Mouse (Mus musculus) ZHBTc4 (cell line): ENCODE data around the gene Gm17428.
"Not testable (repeated sequence)": the region's sequence is repeated elsewhere in the genome, so short reads cannot be mapped to it uniquely, and the experiment has no call there.

ENCODE experiments used
- DNase-seq: peaks from one replicate; pipeline ENCODE4 v3.0.0-alpha.2; 2011; ENCODE audit warnings: low read depth, low spot score

Gene Gm17428

DNA sequence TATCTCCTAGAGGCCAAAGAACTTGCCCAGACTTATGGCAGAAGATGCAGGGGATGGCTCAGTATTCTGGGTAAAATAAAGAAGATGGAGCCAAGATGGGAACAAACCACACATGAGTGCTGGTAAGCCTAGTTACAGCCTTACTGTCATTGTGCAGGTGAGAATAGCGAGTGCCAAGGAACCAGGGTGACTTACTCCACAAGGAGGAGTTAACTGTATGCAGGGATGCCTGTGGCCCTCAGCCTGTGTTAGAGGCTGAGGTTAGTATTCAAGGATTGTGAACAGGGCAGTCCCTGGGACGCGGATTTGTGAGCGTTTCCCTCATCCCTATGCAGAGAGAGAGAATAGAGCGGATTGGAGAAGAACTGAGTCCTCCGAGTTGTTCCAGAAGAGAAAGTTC lies 25.1 kb upstream of the Gm17428 start:
- no peak for DNase-seq

DNA sequence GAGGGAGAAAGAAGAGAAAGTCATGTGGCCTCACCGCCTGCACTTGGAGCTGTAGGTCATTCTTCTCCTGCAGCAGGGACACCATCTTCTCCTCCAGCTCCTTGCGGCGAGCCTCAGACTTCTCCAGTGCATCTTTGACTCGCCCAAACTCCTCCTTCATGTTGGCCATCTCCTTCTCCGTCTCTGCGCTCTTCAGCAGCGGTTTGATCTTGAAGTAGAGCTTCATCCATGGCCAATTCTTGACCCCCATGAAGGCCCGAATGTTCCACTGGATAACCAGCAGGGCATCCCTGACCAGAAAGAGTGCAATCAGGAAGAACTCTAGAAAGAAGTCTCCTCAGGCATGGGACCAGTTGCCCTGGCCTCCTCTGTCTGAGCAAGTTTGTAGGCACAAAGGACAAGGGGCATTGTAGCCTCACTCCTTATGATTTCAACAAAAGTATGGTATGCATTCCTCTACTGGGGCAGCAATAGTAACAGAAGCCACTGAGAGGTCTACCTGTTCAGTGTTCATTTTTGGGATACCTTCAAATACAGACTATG lies 23.0 kb upstream of the Gm17428 start:
- no peak for DNase-seq

DNA sequence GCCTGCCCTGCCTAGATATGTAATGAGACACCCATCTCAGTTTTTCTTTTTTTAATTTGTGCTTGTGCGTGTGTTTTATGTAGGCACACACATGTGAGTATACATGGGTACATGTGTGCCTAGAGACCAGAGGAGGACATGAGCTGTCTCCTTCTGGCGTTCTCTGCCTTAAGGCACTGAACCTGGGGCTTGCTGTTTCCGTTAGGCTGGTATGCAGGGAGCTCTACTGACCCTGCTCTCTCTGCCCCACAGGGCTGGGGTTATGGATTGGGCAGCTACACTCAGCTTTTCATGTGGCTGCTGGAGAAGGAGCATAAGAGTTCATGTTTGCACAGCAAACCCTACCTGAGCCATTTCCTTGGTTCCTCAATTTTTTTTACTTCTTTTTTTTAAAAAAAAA lies 22.3 kb upstream of the Gm17428 start:
- no peak for DNase-seq

DNA sequence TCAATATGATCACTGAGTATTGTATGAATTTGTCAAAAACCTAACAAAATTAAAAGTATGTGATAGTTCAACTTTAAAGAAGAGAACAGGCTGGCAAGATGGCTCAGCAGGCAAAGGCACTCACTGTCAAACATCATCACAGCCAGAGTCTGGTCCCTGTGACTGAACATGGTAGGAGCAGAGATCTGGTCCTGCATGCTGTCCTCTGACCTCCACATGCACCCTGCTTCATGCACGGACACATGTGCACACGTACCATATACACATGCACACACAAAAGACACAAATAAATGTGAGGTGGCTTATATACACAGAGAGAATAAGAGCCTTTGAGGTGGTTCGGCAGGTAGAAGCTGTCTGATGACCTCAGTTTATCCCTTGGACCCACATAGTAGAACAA lies 21.3 kb upstream of the Gm17428 start:
- no peak for DNase-seq

DNA sequence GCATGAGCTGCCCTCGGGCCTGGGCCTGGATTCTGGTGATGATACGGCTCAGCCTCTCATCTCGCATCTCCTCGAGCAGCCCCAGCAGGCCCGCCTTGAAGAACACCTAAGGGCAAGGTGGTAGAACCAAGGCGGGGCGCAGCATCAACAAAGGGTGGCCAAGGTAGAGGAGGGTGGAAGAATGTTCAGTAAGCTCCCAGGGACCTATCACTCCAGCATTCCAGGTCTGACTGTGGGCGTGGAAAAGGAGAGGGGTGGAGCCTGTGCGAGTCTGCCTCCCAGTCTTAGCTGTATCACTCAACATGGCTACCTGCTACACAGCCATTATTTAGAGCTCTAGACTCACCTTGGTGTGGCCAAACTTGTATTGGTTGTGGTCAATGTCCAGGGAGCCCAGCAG lies 20.2 kb upstream of the Gm17428 start:
- DNase-seq, result peak; percentile 83

DNA sequence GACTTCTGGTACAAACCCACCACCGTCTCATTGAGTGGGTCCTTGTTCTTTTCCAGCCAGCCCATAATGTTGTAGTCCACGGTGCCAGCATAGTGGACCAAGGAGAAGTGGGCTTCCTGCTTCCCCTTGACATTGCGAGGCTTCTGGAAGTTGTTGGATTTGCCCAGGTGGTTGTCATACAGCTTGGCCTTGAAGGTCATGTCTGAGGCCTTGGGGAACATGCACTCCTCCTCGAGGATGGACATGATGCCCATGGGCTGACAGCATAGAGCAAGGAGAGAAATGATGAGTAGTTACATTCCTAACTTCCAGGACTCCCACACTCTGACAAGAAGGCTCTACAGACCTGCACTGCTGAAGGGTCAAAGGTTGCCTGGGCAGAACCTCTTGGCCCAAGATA lies 18.2 kb upstream of the Gm17428 start:
- DNase-seq, result no peak

DNA sequence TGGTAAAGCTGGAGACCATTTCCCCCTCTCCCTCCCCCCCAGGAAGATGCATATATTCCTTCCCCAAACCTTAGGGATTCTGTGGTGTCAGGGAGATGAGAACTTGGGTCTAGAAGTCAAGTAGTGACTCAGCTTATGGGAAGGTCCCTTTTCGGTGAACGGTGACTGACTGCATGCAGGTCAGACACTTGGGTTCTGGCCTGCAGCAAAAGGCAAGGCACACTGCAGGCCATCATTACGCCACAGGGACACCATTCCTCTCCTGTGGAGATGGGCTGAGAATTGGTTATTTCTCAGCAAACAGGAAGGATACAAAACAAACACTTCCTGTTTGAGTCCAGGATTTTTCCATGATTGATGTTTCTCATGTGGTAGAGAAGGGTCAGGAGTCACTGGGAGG lies 17.5 kb upstream of the Gm17428 start:
- DNase-seq, result no peak

DNA sequence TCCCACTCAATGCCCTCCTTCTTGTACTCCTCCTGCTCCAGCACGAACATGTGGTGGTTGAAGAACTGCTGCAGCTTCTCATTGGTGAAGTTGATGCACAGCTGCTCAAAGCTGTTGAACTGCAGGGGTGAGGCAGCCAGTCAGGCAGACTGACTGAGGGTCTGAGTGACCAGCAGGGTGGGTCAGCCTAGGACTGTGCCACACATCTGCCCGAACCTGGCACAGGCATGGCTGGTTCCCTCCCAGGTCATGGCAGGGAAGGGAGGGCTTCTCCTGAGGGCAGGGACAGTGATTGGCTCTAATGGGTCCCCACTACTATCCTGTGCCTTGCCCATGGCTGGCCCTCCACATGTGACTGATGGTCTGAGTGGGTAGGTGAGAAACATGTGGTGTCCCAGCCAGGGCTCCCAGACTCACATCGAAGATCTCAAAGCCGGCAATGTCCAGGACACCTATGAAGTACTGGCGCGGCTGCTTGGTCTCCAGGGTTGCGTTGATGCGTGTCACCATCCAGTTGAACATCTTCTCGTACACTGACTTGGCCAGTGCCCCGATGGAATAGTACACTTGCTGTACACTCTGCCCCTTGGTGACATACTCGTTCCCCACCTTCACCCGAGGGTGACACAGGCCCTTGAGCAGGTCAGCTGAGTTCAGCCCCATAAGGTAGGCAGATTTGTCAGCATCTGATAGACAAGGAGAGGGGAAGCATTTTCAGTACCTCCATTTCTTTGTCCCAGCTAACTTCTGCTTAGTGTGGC lies 16.7 kb upstream of the Gm17428 start:
- not testable (repeated sequence) for DNase-seq

DNA sequence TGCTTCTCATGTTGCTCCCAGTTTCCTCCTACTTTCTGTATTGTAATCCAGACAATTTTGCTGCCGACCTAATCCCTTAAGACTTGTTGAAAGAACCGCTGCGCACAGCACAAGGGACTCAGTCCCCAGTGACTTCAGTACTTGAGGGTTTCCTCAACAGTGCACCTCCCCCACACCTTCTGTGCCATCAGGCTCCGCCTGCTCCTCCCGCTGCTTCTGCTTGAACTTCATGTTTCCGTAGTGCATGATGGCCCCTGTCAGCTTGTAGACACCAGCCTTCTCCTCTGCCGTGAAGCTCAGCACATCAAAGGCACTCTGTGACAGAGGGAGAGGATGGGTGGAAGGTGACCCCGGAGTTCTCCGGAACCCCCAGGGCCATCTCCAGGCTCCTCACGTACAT lies 16.0 kb upstream of the Gm17428 start:
- DNase-seq, result no peak

DNA sequence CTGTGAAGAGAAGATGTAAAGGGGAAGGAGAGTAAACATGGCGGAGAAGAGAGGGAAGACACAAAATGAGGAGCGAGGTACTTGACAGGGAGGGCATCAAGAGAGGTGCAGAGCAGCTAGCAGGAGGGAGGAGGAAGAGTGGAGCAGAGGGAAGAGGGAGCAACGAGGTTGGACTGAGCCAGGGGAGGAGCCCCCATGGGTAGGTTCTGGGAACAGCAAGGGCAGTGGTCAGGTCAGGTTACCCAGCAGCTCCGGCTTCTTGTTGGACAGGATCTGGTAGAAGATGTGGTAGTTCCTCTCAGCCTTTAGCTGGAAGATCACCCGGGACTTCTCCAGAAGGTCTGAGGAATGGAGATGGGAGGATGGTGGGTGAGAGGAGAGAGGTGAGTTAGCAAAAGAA lies 15.2 kb upstream of the Gm17428 start:
- DNase-seq, result no peak

DNA sequence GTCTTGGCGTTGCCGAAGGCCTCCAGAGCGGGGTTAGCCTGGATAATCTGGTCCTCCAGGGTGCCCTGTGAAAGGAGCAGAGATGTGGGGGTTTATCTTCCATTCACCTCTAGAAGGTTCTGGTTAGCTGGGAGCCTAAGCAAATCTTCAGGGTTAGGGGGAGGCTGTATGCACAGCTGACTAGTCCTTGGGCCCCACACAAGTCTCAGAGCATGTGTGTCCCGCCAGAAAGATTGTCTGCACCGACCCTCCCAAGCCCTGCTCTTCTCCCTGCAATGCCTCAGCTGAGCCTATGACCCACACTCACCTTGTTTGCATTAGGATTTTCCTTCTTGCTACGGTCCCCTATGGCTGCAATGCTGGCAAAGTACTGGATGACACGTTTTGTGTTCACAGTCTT lies 14.0 kb upstream of the Gm17428 start:
- no peak for DNase-seq

DNA sequence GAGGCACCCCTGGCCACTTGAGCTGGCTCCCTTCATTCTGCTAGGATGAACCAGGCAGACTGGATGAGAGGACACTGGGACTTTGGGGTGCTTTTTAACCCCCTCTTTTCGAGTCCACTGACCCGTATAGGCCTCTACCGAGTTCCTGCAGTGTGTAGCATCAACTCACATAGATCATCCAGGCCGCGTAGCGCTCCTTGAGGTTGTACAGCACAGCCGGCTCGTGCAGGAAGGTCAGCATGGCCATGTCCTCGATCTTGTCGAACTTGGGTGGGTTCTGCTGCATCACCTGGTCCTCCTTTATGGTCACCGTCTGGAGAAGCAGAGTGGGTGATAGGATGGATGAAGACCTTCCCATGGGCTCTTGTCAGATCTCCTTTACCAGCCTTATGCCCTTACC lies 13.0 kb upstream of the Gm17428 start:
- no peak for DNase-seq

DNA sequence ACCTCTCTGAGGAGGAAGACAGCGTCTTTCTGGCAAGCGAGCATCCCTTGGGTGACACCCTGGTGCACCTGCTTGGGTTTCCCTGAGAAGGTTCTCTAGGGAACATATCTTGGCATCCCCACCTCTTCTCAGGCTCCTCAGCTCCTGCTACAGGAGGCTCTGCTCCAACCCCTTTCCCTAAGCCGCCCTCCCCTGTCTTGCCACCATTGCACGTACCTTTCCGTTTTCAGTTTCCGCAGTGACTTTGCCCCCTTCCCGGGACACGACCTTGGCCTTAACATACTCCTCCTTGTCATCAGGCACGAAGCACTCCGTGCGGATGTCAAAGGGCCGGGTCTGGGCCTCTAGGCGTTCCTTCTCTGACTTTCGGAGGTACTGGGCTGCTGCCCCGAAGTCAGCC lies 11.7 kb upstream of the Gm17428 start:
- DNase-seq, result no peak

DNA sequence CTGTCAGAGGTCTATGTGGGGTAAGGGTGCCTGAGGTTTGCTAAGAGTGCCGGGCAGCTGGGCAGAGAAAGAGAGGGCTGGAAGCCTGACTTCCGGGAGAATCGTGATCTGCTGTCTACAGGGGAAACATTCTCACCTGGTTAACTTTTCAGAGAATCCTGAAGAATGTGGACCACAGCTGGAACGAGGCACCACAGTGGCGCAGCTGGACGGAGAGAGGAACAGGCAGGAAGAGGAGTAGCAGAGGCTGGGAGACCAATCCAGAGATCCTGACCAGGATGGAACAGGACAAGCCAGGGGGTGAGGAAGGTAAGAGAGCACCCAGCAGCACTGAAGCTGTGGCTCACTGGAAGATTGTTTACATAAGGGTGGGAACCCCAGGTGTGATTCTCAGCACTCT lies 11.1 kb upstream of the Gm17428 start:
- no peak for DNase-seq

DNA sequence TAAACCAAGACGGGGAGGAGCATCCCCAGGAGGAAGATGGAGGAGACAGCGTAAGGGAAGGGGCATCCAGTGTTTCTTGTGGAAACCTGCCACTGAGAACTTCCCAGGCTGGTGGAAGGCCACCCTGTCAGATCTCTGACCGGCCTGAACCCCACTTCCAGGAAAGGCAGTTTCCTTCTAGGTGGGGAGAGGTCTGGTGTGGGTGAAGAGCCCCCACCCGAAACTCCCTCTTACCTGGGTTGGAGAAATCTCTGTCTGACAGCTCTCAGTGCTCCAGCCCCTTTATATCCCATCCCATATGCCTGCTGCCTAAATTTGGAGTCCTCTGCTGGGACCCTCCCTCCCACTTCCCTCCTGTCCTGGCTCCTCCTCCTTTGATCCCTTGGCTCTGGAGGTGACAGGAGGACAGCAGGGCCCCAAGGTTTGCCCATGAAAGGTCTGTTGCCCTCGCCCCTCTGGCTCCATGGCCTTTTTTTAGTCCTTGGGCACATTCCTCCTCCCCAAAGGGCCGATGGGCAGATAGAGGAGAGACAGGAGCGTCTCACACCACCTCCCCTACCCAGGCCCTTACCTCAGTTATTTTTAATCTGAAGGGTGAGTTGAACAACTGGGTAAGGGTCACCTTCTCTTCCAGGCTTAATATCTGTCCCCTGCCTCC lies 10.3 kb upstream of the Gm17428 start, which contains the start of gene Myh6:
TSS of gene Myh6 (minus strand) at position 608 of the 658 bp plus-strand sequence.
- no peak for DNase-seq

DNA sequence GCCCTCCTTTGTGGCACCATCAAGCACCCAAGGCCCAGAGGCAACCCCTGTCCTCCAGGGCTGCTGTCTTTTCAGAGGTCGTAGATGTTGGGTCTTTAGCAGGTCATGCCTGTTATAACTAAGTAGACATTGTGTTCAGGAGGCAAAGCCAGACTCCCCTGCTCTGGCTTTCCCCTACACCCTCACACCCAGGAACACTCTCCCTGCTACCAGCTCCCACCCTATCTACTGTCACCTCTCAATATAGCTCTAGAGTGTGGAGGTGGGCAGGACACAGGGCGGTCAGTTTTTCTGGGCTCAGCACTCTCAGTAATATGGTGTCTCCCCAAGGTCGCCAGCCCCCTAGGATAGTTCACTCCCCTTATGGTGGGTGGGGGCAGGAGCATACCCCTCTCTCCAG lies 8.9 kb upstream of the Gm17428 start:
- DNase-seq, result no peak

DNA sequence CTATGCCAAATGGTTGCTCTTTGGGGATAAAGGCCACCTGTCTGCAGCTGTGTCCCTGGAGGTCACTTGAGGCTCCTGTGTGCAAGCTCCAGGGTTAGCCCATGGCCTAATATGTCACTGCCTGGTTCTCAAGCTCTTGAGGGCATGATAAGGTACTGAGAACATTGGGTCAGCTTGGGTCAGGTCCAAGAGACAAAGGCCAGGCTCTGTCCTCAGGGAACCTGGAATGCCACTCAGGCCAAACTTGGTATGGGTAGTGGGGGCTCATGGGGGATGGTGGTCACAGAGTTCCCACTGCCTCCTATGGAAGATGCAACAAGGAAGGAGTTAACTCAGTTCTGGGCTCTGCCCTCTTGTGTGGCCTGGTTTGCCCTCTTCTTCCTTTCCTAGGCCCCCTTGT lies 8.4 kb upstream of the Gm17428 start:
- no peak for DNase-seq

DNA sequence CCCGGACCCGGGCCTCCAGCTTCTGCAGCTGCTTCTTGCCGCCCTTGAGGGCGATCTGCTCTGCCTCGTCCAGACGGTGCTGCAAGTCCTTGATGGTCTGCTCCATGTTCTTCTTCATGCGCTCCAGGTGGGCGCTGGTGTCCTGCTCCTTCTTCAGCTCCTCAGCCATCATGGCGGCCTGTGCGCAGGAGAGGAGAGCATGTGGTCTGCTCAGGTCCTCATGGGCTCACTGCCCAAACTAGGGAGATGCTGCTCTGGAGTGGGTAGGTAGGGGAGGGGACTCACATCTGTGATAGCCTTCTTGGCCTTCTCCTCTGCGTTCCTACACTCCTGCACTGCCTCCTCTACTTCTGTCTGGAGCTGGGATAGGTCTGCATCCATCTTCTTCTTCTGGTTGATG lies 3.9 kb upstream of the Gm17428 start:
- DNase-seq, result peak; percentile 25

DNA sequence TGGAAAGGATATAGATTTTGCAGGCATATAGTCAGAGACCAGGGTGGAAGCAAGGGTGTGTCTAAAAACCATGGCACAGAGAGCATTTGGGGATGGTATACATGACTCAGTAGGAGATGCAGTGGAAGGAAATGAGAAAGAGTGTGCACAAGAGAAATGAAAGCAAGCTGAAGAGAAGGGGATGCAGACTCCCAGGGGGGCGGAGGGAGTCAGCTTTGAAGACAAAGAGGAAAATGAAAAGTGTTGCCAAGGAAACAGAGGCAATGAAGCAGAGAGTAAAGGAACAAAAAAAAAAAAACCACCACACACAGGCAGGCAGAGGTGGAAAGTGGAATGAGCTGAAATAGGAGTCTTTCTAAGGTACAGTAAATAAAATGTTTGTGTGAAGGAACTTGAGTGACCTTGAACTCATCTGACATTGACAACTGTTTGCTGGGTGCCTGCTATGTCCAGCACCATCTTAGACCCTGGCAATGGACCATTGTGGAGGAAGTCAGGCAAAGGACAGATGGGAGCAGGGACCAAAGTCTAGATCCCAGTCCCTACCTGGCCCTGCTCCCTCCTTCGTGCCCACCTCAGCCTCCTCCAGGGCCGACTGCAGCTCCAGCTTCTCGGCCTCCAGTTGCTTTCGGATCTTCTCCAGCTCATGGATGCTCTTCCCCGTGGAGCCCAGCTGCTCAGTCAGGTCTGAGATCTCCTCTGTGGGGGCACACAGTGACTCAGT lies 2.5 kb upstream of the Gm17428 start:
- no peak for DNase-seq

DNA sequence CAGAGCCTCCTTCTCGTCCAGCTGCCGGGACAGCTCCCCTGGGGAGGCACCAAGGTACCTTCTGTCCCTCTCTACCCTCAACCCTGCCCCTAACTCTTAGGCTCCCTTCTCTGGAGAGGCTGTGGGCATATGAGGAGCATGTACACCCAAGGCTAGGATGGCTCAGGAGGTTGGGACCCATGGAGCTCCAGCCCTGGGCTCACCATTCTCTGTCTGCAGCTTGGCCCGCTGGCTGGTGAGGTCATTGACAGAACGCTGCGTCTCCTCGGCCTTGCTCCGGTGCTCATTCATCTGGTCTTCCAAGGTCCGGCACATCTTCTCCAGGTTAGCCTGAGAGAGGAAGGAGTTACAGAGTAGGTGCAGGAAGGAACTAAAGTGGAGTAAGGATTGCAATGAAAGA lies 1.9 kb downstream of the Gm17428 start:
- DNase-seq, result no peak

DNA sequence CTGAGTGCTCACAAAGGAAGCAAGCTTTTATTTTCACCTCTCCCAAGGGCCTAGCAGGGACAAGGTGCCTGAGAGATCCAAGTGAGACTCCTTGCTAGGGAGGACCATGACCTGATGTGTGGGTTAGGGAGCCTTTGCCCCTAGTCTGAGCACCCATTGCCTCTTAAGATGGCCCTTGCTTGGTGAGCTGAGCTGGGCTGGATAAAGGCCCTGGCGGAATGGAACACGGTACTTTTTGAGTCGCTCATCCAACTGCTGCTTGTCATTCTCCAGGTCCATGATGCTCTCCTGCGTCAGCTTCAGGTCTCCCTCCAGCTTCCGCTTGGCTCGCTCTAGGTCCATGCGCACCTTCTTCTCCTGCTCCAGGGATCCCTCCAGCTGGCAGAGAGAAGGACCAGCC lies 5.2 kb downstream of the Gm17428 start:
- no peak for DNase-seq

DNA sequence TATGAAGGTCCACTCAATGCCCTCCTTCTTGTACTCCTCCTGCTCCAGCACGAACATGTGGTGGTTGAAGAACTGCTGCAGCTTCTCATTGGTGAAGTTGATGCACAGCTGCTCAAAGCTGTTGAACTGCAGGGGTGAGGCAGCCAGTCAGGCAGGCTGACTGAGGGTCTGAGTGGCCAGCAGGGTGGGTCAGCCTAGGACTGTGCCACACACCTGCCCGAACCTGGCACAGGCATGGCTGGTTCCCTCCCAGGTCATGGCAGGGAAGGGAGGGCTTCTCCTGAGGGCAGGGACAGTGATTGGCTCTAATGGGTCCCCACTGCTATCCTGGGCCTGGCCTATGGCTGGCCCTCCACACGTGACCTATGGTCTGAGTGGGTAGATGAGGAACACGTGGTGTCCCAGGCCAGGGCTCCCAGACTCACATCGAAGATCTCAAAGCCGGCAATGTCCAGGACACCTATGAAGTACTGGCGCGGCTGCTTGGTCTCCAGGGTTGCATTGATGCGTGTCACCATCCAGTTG lies 11.7 kb downstream of the Gm17428 start:
- not testable (repeated sequence) for DNase-seq
